Mouse (Mus musculus) kidney, postnatal 0 days (tissue): ENCODE data around the gene Ninj2. TPM values are rescaled to one million over a fixed set of nuclear protein-coding genes. Genes with fewer than 3 reads are reported as not detected.

ENCODE experiments used
- ATAC-seq: fragments of 200-750 bp; cut with Nextera tagmentation; replicated peaks from 2 replicates; pipeline ENCODE4 v1.8.0; 2017; ENCODE audit warnings: low read depth, moderate number of reproducible peaks, moderate TSS enrichment, moderate library complexity; ENCODE audit not compliant: low FRiP score
- DNase-seq: peaks from one replicate; pipeline ENCODE4 v3.0.0-alpha.2; 2016; ENCODE audit warnings: low spot score
- H3K27ac ChIP-seq: fragments of 300-500 bp; sonication (generic); 2 replicates; pipeline ENCODE4 v1.5.1; 2014; ENCODE audit warnings: mild to moderate bottlenecking
- H3K27me3 ChIP-seq: fragments of 300-500 bp; sonication (generic); 2 replicates; pipeline ENCODE4 v1.6.1; 2014; ENCODE audit warnings: low read length, mixed read lengths; ENCODE audit not compliant: insufficient read depth
- H3K36me3 ChIP-seq: fragments of 300-500 bp; sonication (generic); 2 replicates; pipeline ENCODE4 v1.6.1; 2014; ENCODE audit warnings: low read length, mixed read lengths; ENCODE audit not compliant: insufficient read depth
- H3K4me1 ChIP-seq: fragments of 300-500 bp; sonication (generic); replicated peaks from 2 replicates; pipeline ENCODE4 v1.6.1; 2014; ENCODE audit warnings: antibody characterized with exemption, low read length, mixed read lengths; ENCODE audit not compliant: insufficient read depth
- H3K4me2 ChIP-seq: fragments of 300-500 bp; sonication (generic); 2 replicates; pipeline ENCODE4 v1.6.1; 2014; ENCODE audit warnings: mild to moderate bottlenecking, low read length, moderate library complexity, mixed read lengths
- H3K4me3 ChIP-seq: fragments of 300-500 bp; sonication (generic); replicated peaks from 2 replicates; pipeline ENCODE4 v1.5.1; 2014; ENCODE audit warnings: low read depth, low read length
- H3K9ac ChIP-seq: fragments of 300-500 bp; sonication (generic); 2 replicates; pipeline ENCODE4 v1.6.1; 2014; ENCODE audit warnings: low read depth, low read length
- H3K9me3 ChIP-seq: fragments of 300-500 bp; sonication (generic); replicated peaks from 2 replicates; pipeline ENCODE4 v1.6.1; 2016; ENCODE audit warnings: low read length, inconsistent platforms, mixed read lengths
- CTCF ChIP-seq: IDR thresholded peaks from 2 replicates; pipeline ENCODE4 v1.5.1; 2016; ENCODE audit warnings: antibody characterized with exemption, low read depth, mild to moderate bottlenecking, moderate library complexity
- WGBS: fragments of 180-500 bp; shearing (Covaris S2); extraction: QIAGEN DNeasy Blood & Tissue Kit; methylation state at CpG from one replicate; pipeline ENCODE4 v1.1.7; 2014; 5-methylcytosine and 5-hydroxymethylcytosine counted together
- polyA plus RNA-seq: library from polyadenylated mRNA; unstranded; fragments of >200 nt; fragmentation: Nextera tagmentation; extraction: Ambion mirVana; gene quantifications from 2 replicates; pipeline ENCODE4 v1.2.1, GENCODE M21; 2015

Ninj2 gene
- polyA plus RNA-seq, 1 experiment from 2014 or later: not detected

- H3K4me2 ChIP-seq: no peak overlapping the region
- H3K27ac ChIP-seq: no peak overlapping the region
- H3K4me1 ChIP-seq: peaks cover 4% of the 10 kb centered on the region; the same call in 1 of the 2 replicates
- no peaks in the 10 kb centered on the region for H3K9me3 ChIP-seq
- TF ChIP-seq CTCF: no peak
- no peaks in the 10 kb centered on the region for H3K36me3 ChIP-seq
- no peak overlapping the region for H3K4me3 ChIP-seq
- 80% methylated on average over 12 of the region's 12 CpGs for WGBS
- no peak for DNase-seq
- no peak overlapping the region for H3K9ac ChIP-seq
- ATAC-seq: no peak
- no peaks in the 10 kb centered on the region for H3K27me3 ChIP-seq
Observed at GRCm38 (mm10) chr6:120241453-120241852, 148.3 kb downstream of the Ninj2 start.

DNA sequence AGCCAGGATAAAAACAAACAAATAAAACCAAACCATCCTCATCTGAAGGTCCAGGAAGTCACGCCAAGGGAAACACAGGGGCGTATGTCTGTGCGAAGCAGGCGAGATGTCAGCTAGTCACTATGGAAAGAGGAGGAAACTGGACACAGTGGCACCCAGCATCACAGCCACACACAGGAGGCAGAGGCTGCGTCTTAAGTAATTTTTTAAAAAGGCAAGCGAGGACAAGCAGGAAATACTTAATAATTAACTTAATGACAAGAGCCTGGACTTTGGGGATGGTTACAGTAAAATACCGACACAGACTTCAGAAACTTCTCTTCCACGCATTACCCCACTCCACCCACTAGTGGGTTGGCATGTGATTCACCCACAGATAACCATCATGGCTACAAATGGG, 149.4 kb downstream of the Ninj2 start:
- WGBS: 43% methylated on average over 8 of the region's 8 CpGs

GRCm38 (mm10) chr6:120243250-120243649, 150.1 kb downstream of the Ninj2 start:
- peak overlapping the region; percentile 64; the same call in 1 of the 2 replicates for H3K27ac ChIP-seq
- ATAC-seq: no peak
- DNase-seq: no peak
- H3K9me3 ChIP-seq: no peaks in the 10 kb centered on the region
- TF ChIP-seq CTCF: no peak
- no peaks in the 10 kb centered on the region for H3K36me3 ChIP-seq
- no peaks in the 10 kb centered on the region for H3K27me3 ChIP-seq
- no peak overlapping the region for H3K4me2 ChIP-seq
- no peak overlapping the region for H3K4me3 ChIP-seq
- H3K9ac ChIP-seq: no peak overlapping the region
- peaks cover 4% of the 10 kb centered on the region; the same call in 1 of the 2 replicates for H3K4me1 ChIP-seq
- WGBS: 51% methylated on average over 8 of the region's 8 CpGs

More for the DNA sequence above, 149.4 kb downstream of the Ninj2 start:
- peaks cover 4% of the 10 kb centered on the region; the same call in 1 of the 2 replicates for H3K4me1 ChIP-seq
- H3K9me3 ChIP-seq: no peaks in the 10 kb centered on the region
- H3K4me2 ChIP-seq: no peak overlapping the region
- TF ChIP-seq CTCF: no peak
- DNase-seq (no peak), ATAC-seq (no peak)
- no peak overlapping the region for H3K4me3 ChIP-seq
- 0 out of 2 replicates have a peak overlapping the region, but pooled peaks have one; percentile 64 for H3K27ac ChIP-seq
- H3K36me3 ChIP-seq: no peaks in the 10 kb centered on the region
- no peak overlapping the region for H3K9ac ChIP-seq
- H3K27me3 ChIP-seq: no peaks in the 10 kb centered on the region

DNA sequence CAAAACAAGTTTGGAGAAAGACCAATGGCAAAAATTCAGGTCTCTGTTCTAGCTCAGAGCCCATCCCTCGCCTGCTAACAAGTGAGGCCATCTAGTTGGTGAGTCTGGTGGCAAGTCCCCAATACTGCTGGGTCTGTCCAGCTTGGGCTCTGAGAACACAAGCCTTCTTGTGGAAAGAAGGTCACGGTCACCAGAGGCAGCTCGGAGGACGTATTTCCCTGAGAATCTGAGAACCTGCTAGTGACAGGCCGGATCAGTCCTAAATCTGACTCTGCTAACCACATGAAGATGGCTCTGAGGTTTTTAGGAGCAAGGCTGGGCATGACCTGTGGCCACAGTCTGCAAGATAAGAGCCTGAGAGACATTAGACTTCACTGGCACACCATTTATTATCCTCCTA, 153.5 kb downstream of the Ninj2 start:
- DNase-seq: no peak
- TF ChIP-seq CTCF: no peak
- WGBS: 76% methylated on average over 5 of the region's 5 CpGs
- ATAC-seq: no peak
- Histone ChIP-seq H3K27ac (no peak overlapping the region), H3K4me1 (no peaks in the 10 kb centered on the region), H3K36me3 (no peaks in the 10 kb centered on the region), H3K27me3 (no peaks in the 10 kb centered on the region), H3K4me3 (no peak overlapping the region), H3K9ac (no peak overlapping the region), H3K4me2 (no peak overlapping the region), H3K9me3 (no peaks in the 10 kb centered on the region)

GRCm38 (mm10) chr6:120249831-120250230, 156.7 kb downstream of the Ninj2 start:
- no peak for TF ChIP-seq CTCF
- Histone ChIP-seq H3K9ac (no peak overlapping the region), H3K4me1 (no peaks in the 10 kb centered on the region), H3K27me3 (no peaks in the 10 kb centered on the region), H3K4me2 (no peak overlapping the region), H3K4me3 (no peak overlapping the region), H3K9me3 (no peaks in the 10 kb centered on the region), H3K36me3 (no peaks in the 10 kb centered on the region), H3K27ac (no peak overlapping the region)
- DNase-seq (no peak), ATAC-seq (no peak)
- WGBS: 66% methylated on average over 5 of the region's 5 CpGs

Other genes with a start within 250 kb of the Ninj2 start
- 10.6 and 12.6 TPM in 2 replicates for gene Erc1, start 245.2 kb upstream of the Ninj2 start, polyA plus RNA-seq
- gene Rad52, start 190.7 kb upstream of the Ninj2 start, polyA plus RNA-seq: 14.4 and 16.0 TPM in 2 replicates
- 171 and 172 TPM in 2 replicates for gene Wnk1, start 54.7 kb upstream of the Ninj2 start, polyA plus RNA-seq
- 0.32 and 1.1 TPM in 2 replicates for gene D330020A13Rik, start 201.0 kb downstream of the Ninj2 start, polyA plus RNA-seq
- gene B4galnt3, start 201.2 kb downstream of the Ninj2 start, polyA plus RNA-seq: 2.1 and 2.5 TPM in 2 replicates